Mouse (Mus musculus) limb, embryonic 10.5 days (tissue): ENCODE measurements at regions not wholly inside any gene's neighbourhood (a gene's known extent, or its start where the extent isn't known, plus 50 kb on each side); places are given as distances from the start of the nearest gene placed in this dataset.

Source experiments
- DNase-seq: peaks from one replicate; pipeline ENCODE4 v3.0.0-alpha.2; 2017; ENCODE audit warnings: low spot score
- H3K27ac ChIP-seq: fragments of 300-500 bp; sonication (generic); 2 replicates; pipeline ENCODE4 v1.5.1; 2016; ENCODE audit warnings: mild to moderate bottlenecking
- H3K27me3 ChIP-seq: fragments of 300-500 bp; sonication (generic); 2 replicates; pipeline ENCODE4 v1.6.1; 2016; ENCODE audit warnings: low read depth, mild to moderate bottlenecking; ENCODE audit not compliant: poor library complexity, severe bottlenecking
- H3K36me3 ChIP-seq: fragments of 300-500 bp; sonication (generic); 2 replicates; pipeline ENCODE4 v1.6.1; 2016; ENCODE audit warnings: mild to moderate bottlenecking, moderate library complexity
- H3K4me1 ChIP-seq: fragments of 300-500 bp; sonication (generic); 2 replicates; pipeline ENCODE4 v1.6.1; 2016
- H3K4me3 ChIP-seq: fragments of 300-500 bp; sonication (generic); 2 replicates; pipeline ENCODE4 v1.5.1; 2016; ENCODE audit warnings: mild to moderate bottlenecking, moderate library complexity
- H3K9me3 ChIP-seq: fragments of 300-500 bp; sonication (generic); replicated peaks from 2 replicates; pipeline ENCODE4 v1.6.1; 2016; ENCODE audit warnings: mild to moderate bottlenecking
- WGBS: fragments of 180-500 bp; shearing (Covaris S2); methylation state at CpG from one replicate; pipeline ENCODE4 v1.1.7; 2016; 5-methylcytosine and 5-hydroxymethylcytosine counted together

- Histone ChIP-seq H3K9me3 (no peaks in the 10 kb centered on the region), H3K27me3 (no peaks in the 10 kb centered on the region), H3K36me3 (no peaks in the 10 kb centered on the region), H3K27ac (peak overlapping the region; percentile 12; the same call in 1 of the 2 replicates), H3K4me1 (peaks cover 52% of the 10 kb centered on the region), H3K4me3 (no peak overlapping the region)
- DNase-seq, result no peak
- 47% methylated on average over 5 of the region's 5 CpGs for WGBS
Observed at GRCm38 (mm10) chr2:167828258-167828657, 103.6 kb upstream of the Ptpn1 start.

- no peaks in the 10 kb centered on the region for H3K9me3 ChIP-seq
- H3K36me3 ChIP-seq, result no peaks in the 10 kb centered on the region
- no peak for DNase-seq
- 60% methylated on average over 12 of the region's 12 CpGs for WGBS
- no peak overlapping the region for H3K4me3 ChIP-seq
- no peak overlapping the region; the same call in 1 of the 2 replicates for H3K27ac ChIP-seq
- peaks cover 47% of the 10 kb centered on the region for H3K4me1 ChIP-seq
- no peaks in the 10 kb centered on the region for H3K27me3 ChIP-seq
Observed at GRCm38 (mm10) chr2:167826922-167827703, 104.7 kb upstream of the Ptpn1 start.

- Histone ChIP-seq H3K36me3 (no peaks in the 10 kb centered on the region), H3K27me3 (no peaks in the 10 kb centered on the region), H3K9me3 (no peaks in the 10 kb centered on the region), H3K27ac (peak overlapping the region; percentile 61; the same call in 1 of the 2 replicates), H3K4me1 (peaks cover 42% of the 10 kb centered on the region), H3K4me3 (no peak overlapping the region)
- no peak for DNase-seq
- 19% methylated on average over 9 of the region's 9 CpGs for WGBS
Observed at GRCm38 (mm10) chr2:167823513-167823912, 108.3 kb upstream of the Ptpn1 start.

GRCm38 (mm10) chr2:167823044-167823443 lies 108.8 kb upstream of the Ptpn1 start:
- no peak for DNase-seq
- Histone ChIP-seq H3K4me3 (no peak overlapping the region), H3K27ac (peak overlapping the region; percentile 61; the same call in 1 of the 2 replicates), H3K36me3 (no peaks in the 10 kb centered on the region), H3K4me1 (peaks cover 37% of the 10 kb centered on the region), H3K27me3 (no peaks in the 10 kb centered on the region), H3K9me3 (no peaks in the 10 kb centered on the region)
- 93% methylated on average over 3 of the region's 3 CpGs for WGBS

- DNase-seq, result no peak
- no peak overlapping the region for H3K4me3 ChIP-seq
- 88% methylated on average over 6 of the region's 6 CpGs for WGBS
- H3K27me3 ChIP-seq, result no peaks in the 10 kb centered on the region
- peaks cover 32% of the 10 kb centered on the region for H3K4me1 ChIP-seq
- H3K9me3 ChIP-seq, result no peaks in the 10 kb centered on the region
- H3K36me3 ChIP-seq, result no peaks in the 10 kb centered on the region
- H3K27ac ChIP-seq, result no peak overlapping the region
Observed at GRCm38 (mm10) chr2:167821186-167821585, 110.7 kb upstream of the Ptpn1 start.

GRCm38 (mm10) chr2:167818799-167819198 lies 113.1 kb upstream of the Ptpn1 start:
- Histone ChIP-seq H3K4me3 (no peak overlapping the region), H3K27me3 (no peaks in the 10 kb centered on the region), H3K27ac (no peak overlapping the region), H3K9me3 (no peaks in the 10 kb centered on the region), H3K4me1 (peaks cover 13% of the 10 kb centered on the region), H3K36me3 (no peaks in the 10 kb centered on the region)
- DNase-seq, result no peak
- WGBS, result 82% methylated on average over 10 of the region's 10 CpGs

- H3K9me3 ChIP-seq, result no peaks in the 10 kb centered on the region
- no peaks in the 10 kb centered on the region for H3K36me3 ChIP-seq
- no peak overlapping the region for H3K27ac ChIP-seq
- no peak for DNase-seq
- H3K4me3 ChIP-seq, result no peak overlapping the region
- 81% methylated on average over 9 of the region's 9 CpGs for WGBS
- H3K4me1 ChIP-seq, result peaks cover 8% of the 10 kb centered on the region; the same call in 1 of the 2 replicates
- H3K27me3 ChIP-seq, result no peaks in the 10 kb centered on the region
Observed at GRCm38 (mm10) chr2:167817030-167817429, 114.8 kb upstream of the Ptpn1 start.

- no peak overlapping the region for H3K27ac ChIP-seq
- H3K36me3 ChIP-seq, result no peaks in the 10 kb centered on the region
- WGBS, result 90% methylated on average over 10 of the region's 10 CpGs
- DNase-seq, result no peak
- no peak overlapping the region for H3K4me3 ChIP-seq
- H3K9me3 ChIP-seq, result no peaks in the 10 kb centered on the region
- H3K27me3 ChIP-seq, result no peaks in the 10 kb centered on the region
- H3K4me1 ChIP-seq, result peaks cover 8% of the 10 kb centered on the region; the same call in 1 of the 2 replicates
Observed at GRCm38 (mm10) chr2:167815123-167815522, 116.7 kb upstream of the Ptpn1 start.

GRCm38 (mm10) chr2:167809256-167809655 lies 119.6 kb upstream of the Tmem189 start:
- no peak overlapping the region for H3K27ac ChIP-seq
- WGBS, result 86% methylated on average over 5 of the region's 5 CpGs
- no peaks in the 10 kb centered on the region for H3K9me3 ChIP-seq
- peaks cover 17% of the 10 kb centered on the region for H3K4me1 ChIP-seq
- H3K4me3 ChIP-seq, result no peak overlapping the region
- no peaks in the 10 kb centered on the region for H3K27me3 ChIP-seq
- no peaks in the 10 kb centered on the region for H3K36me3 ChIP-seq
- DNase-seq, result no peak

- WGBS, result 82% methylated on average over 15 of the region's 15 CpGs
- peaks cover 20% of the 10 kb centered on the region for H3K4me1 ChIP-seq
- no peaks in the 10 kb centered on the region for H3K36me3 ChIP-seq
- no peak overlapping the region for H3K27ac ChIP-seq
- H3K9me3 ChIP-seq, result no peaks in the 10 kb centered on the region
- H3K4me3 ChIP-seq, result no peak overlapping the region
- no peak for DNase-seq
- H3K27me3 ChIP-seq, result no peaks in the 10 kb centered on the region
Observed at GRCm38 (mm10) chr2:167805629-167806304, 116.1 kb upstream of the Tmem189 start.

- H3K27ac ChIP-seq, result no peak overlapping the region
- H3K9me3 ChIP-seq, result no peaks in the 10 kb centered on the region
- no peaks in the 10 kb centered on the region for H3K27me3 ChIP-seq
- no peak overlapping the region for H3K4me3 ChIP-seq
- no peak for DNase-seq
- H3K4me1 ChIP-seq, result peaks cover 25% of the 10 kb centered on the region
- H3K36me3 ChIP-seq, result no peaks in the 10 kb centered on the region
- WGBS, result 58% methylated on average over 18 of the region's 18 CpGs
Observed at GRCm38 (mm10) chr2:167804493-167805227, 115.0 kb upstream of the Tmem189 start.

- 84% methylated on average over 9 of the region's 9 CpGs for WGBS
- DNase-seq, result no peak
Observed at GRCm38 (mm10) chr2:167802494-167802893, 112.9 kb upstream of the Tmem189 start.

GRCm38 (mm10) chr2:167801389-167801788 lies 111.8 kb upstream of the Tmem189 start:
- WGBS, result 89% methylated on average over 10 of the region's 10 CpGs
- Histone ChIP-seq H3K27me3 (no peaks in the 10 kb centered on the region), H3K4me1 (peaks cover 35% of the 10 kb centered on the region), H3K36me3 (no peaks in the 10 kb centered on the region), H3K27ac (0 out of 2 replicates have a peak overlapping the region, but pooled peaks have one; percentile 58), H3K9me3 (no peaks in the 10 kb centered on the region), H3K4me3 (no peak overlapping the region)
- DNase-seq, result no peak

More at GRCm38 (mm10) chr2:167802494-167802893, 112.9 kb upstream of the Tmem189 start:
- no peak overlapping the region for H3K27ac ChIP-seq
- H3K27me3 ChIP-seq, result no peaks in the 10 kb centered on the region
- no peak overlapping the region for H3K4me3 ChIP-seq
- no peaks in the 10 kb centered on the region for H3K36me3 ChIP-seq
- peaks cover 39% of the 10 kb centered on the region for H3K4me1 ChIP-seq
- H3K9me3 ChIP-seq, result no peaks in the 10 kb centered on the region
